Mouse (Mus musculus) adrenal gland, postnatal 10 days (tissue): ENCODE data around the gene Btbd11. TPM values are rescaled to one million over a fixed set of nuclear protein-coding genes. Genes with fewer than 3 reads are reported as not detected.

Source experiments
- DNase-seq: peaks from one replicate; pipeline ENCODE4 v3.0.0; 2021; ENCODE audit warnings: mixed read lengths
- total RNA-seq, 2 experiments: library from RNA; stranded (reverse); gene quantifications; 2 replicates each; pipeline ENCODE4 v1.2.3; 2021

Gene Btbd11
- total RNA-seq, 2 experiments from 2014 or later: 3.3 to 4.0 TPM

DNA sequence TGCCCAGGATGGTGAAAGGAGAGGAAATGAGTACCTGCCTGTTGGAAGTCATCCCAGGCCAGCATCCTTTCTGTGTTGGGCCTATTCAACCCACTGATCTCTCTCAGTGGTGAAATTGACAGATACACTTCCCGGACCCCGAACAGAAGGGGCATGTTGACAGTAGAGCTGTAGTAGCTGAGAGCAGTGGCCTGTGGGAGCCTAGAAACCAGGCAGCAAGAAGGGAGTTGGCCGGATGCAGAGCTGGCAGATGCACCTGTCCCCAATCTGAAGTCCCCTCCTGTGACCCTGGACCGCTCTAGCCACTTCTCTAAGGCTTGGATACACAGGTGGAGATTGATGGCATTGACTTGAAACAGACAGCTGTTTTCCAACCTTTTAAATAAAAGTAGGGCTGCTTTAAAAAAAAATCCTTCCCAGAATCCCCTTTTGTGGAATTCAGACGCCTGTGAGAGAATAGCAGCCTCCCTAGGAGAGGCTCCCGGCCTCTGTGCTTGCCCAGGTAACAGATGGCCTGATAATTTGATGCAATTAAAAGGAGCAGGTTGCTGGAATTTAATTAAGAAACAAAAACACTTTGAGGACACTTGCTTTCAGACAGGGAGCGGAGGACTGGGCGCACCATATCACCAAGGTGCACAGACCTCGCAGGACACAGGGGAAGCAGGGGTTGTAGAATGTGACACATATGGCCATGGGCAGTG lies 89.2 kb downstream of the Btbd11 start:
- DNase-seq: no peak

DNA sequence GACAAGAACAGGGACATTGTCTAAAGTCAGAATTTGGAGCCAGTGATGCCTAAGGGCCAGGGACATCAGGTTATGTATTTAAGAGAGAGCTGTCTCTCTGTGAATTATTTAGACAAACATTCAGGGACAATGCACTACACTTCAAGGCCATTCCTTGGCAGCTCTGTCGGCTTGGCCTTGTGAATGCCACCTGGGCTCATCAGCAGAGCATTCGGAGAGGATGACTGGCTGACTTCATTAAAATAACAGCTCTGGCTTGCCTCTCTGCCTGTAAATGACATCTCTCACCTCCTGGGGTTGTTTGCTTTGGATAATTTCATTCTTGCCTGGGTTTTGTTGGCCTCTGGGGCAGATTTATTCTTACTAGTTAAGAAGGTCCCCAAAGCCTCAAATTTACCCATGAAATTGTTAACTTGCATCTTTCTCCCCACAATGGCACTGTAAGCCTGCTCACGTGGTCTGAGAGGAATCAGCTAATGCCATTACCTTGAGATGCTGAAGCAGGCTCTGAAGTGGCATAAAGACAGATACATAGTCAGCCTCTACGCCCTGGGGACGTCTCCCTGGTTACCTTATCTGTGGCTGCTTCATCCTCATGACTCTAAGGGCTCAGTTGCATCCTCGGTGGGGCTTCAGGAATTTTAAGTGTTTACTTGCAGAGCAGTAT lies 93.5 kb downstream of the Btbd11 start:
- DNase-seq: peak; percentile 19

GRCm38 (mm10) chr10:85481106-85481505 lies 94.5 kb downstream of the Btbd11 start:
- peak; percentile 69 for DNase-seq

DNA sequence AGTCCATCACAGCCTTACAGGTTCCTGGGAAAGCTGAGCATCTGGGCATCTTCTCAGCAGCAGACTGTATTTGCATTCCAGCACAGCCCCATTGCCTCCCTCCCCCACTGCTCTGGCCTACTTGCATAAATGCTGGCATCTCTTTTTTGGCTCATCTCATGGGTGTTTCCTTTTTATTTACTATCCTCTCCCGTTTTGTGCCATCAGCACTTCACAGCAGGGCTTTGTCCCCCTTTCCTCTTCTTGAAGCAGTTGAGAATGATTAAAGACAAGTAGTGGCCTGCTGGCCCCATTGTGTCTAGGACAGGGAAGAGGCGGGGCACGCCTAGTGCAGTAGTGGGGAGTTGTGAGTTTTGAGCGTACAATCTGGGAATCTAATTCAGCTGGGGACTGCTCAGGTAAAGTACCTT lies 95.5 kb downstream of the Btbd11 start:
- DNase-seq: no peak

DNA sequence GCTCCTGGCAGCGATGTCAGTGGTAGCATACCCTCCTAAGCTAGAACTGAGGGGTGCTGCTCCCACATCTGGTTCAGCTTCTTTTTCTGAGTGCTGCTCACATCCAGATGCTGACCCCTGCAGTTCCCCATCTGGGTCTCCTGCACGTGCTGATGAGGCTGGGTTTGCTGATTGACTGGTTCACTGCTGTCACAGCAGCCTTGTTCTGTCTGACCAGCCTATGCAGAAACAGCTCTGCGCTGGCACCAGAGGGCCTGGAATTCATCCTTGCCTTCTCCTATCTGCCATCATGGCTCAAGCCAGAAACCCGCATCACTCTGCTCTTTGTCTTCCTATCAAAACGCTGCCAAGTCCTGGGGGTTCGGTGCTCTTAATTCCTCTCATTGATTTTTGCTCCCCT lies 95.9 kb downstream of the Btbd11 start:
- no peak for DNase-seq

DNA sequence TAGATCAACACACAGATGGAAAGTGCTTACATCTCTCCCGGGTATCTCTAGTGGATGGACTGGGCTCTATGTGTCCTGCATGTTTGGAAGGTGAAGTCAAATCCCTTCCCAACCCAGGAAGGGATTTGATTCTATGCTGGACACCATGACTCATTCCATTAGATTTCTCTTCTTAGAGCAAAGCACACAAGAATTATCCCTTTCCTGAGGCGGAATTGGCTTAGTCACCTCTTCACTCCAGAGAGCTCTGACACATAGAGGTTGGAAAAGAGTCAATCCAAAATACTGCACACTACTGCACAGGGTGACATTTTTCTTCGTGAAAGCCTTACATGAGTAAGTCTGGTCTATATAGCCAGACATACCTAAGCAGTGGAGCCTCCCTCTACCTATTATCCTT lies 99.8 kb downstream of the Btbd11 start:
- DNase-seq: no peak

GRCm38 (mm10) chr10:85492583-85492982 lies 106.0 kb downstream of the Btbd11 start:
- DNase-seq: no peak

DNA sequence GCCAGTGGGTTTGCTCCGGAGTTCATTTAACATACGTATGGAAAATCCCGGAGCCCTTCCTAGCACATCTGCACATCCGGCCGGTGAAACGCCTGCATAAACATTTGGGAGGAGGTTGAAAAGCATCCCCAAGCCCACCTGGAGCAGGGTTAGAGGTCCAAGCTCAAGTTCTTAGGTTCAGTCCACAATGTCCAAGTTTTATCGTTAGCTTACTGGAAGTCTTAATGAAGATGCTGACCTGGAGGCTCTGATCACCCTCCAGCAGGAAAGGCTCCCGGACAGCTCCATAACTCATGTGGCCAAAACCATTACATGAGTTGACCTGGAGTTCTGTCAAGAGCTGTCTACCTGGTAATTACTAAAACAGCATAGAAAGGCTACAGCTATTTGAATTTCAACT lies 109.7 kb downstream of the Btbd11 start:
- no peak for DNase-seq

DNA sequence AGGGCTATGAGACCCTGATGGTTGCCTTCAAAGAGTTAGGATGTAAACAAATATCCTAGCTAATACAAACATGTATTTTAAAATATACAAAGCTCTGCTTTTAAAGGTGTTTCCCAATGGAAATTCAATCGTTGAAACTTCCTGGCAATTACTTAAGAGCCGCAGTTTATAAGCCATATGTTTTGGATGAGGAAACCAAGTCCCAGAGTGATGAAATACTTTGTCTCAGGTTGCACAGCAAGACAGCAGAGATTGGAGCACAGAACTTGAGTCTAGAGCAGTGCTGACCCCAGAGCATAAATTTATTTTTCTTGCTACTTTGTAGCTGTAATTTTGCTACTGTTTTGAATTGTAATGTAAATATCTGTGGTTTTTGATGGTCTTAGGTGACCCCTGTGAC lies 110.4 kb downstream of the Btbd11 start:
- no peak for DNase-seq

GRCm38 (mm10) chr10:85497931-85498330 lies 111.3 kb downstream of the Btbd11 start:
- no peak for DNase-seq

- peak; percentile 50 for DNase-seq
These were observed 114.0 kb downstream of the Btbd11 start for GRCm38 (mm10) chr10:85500573-85501155.

DNA sequence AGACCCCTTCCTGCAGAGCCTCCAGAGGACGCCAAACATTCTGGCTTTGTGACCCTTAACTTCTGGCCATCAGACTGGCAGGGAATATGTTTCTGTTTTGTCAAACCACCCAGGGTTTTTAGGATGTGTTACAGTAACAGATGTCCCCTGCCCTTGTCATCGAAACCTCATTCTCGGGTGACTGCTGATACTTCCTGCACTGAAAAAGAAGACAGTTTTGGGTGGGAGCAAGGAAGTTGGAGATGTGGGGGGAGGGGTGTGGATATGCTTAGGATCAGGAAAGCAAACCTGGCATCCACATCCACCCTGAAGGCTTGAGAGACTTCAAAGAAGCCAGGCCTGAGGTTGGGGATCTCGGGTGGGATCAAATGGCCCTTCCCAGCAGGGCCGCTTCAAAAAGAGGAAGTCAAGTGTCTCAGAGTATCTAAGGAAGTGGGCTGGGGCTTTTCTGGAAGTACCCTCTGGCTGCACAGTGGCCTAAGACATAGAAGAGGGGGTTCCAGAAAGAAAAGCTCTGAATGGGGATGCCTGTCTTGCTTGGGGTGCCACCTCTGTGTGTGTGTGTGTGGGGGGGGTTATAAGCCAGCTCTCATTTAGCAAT lies 115.5 kb downstream of the Btbd11 start:
- DNase-seq: no peak

- DNase-seq: no peak
These were observed 116.0 kb downstream of the Btbd11 start for GRCm38 (mm10) chr10:85502656-85503055.

DNA sequence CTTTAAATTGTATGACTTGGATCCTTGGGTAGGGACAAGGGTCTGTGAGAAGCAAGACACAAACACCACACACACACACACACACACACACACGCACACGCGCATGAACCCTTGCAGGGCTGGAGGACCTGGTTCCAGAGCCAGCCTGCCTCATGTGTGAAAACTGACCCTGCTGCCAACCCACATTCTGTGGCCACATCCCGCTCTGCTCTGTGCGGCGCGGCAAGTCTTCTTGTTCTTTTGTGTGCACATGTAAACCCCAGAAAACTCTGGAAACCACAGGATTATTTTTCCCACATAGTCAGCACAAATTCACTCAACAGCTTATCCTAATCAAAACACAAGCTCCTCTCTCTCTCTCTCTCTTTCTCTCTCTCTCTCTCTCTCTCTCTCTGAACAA lies 116.8 kb downstream of the Btbd11 start:
- DNase-seq: no peak

DNA sequence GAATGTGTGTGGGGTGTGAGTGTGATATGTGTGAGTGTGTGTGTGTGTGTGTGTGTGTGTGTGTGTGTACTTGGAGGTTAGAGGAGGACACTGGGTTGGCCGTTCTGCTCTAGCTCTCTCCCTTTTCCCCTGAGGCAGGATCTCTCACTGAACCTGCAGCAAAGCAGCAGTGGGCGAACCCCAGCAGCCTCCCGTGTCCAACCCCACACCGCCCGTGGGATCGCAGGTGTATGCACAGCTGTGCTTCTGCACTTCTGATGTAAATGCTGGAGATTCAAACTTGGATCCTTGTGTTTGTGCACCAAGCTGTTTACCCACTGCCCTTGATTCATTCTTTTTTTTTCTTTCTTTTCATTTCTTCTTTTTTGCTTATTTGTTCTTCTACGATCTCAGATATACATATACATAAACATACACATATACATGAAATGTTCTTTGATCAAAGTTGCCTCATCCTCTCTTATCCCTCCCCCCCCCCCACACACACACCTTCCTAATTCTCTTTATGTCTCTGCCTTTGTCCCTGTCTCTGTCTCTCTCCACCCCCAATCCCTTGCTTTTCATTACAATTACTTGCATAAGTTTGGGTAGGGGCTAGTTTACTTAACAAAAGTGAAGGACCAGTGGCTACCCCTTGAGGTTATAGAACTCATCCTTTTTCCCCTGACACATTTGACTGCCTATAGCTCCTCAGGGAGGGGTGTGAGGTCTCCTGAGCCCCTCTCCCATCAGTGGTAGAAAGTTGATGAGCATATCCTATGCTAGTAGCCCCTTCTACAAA lies 120.8 kb downstream of the Btbd11 start:
- DNase-seq: no peak

- peak; percentile 81 for DNase-seq
These were observed 121.7 kb downstream of the Btbd11 start for GRCm38 (mm10) chr10:85508193-85508794.

DNA sequence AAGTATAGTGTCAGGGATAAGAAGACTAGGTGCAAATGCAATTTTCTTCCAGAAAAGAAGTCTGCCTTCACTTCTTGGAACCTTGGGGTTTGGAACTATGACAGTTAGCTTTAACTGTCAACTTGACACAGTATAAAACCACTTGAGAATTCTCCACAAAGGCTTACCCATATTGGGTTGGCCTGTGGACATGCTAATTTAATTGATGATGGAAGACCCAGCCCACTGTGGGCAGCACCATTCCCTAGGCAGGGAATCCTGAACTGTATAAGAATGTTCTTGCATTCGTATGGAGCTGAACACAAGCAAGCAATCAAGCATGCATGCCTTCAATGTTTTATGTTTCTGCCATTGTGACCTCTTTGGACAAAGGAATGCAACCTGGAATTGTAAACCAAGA lies 122.4 kb downstream of the Btbd11 start:
- DNase-seq: no peak

- DNase-seq: peak; percentile 25
These were observed 123.7 kb downstream of the Btbd11 start for GRCm38 (mm10) chr10:85510329-85510728.

GRCm38 (mm10) chr10:85512808-85513207 lies 126.2 kb downstream of the Btbd11 start:
- no peak for DNase-seq

- DNase-seq: no peak
These were observed 130.9 kb downstream of the Btbd11 start for GRCm38 (mm10) chr10:85517223-85518110.

- no peak for DNase-seq
These were observed 131.4 kb downstream of the Btbd11 start for GRCm38 (mm10) chr10:85518111-85518409.
